Mouse (Mus musculus): ENCODE results near the gene 2010111I01Rik.

DNA sequence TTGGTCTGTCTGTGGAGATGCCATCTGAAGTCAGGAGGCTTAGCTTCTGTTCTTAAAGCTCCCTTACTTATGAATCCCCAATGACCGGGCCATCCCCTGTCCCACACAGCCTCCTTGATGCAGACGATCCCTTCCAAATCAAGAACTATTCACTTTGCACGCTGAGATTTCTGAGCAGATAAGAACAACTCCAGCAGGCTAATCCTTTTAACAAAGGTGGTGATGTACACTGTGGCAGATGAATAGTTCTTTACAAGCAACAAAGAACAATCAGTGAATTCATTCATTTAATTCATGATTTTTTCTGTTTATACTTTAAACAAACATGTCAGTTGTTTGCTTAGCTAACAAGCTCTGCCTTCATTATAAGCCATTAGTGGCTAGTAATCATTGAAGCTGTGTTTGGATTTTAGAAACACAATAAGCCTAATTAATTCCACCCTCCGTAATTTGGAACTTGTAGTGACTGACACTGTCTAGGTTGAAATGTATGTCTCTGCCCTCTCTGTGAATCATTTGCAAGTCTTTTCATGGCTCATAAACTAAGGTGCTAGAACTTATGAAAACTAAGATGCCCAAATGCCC lies 182.0 kb downstream of the 2010111I01Rik start:
- TF ChIP-seq POLR2AphosphoS2 (IDR thresholded peaks at IDR 0.05; ENCODE audit: low read length) (no peak), CTCF (IDR thresholded peaks at IDR 0.05 in 2 of 3, conservative IDR thresholded peaks at IDR 0.05 in 1 of 3; ENCODE audit: control insufficient read depth in 1 of 3, insufficient read depth in 1 of 3, low read depth in 2 of 3, low read length in 3 of 3, poor library complexity in 1 of 3, severe bottlenecking in 1 of 3) (no peak), POLR2A (IDR thresholded peaks at IDR 0.05; ENCODE audit: control insufficient read depth in 1 of 2, insufficient read depth in 1 of 2, low read depth in 1 of 2, low read length in 2 of 2, poor library complexity in 1 of 2) (no peak), MXI1 (IDR thresholded peaks at IDR 0.05; ENCODE audit: low read depth, low read length) (no peak), UBTF (IDR thresholded peaks at IDR 0.05; ENCODE audit: borderline replicate concordance, insufficient read depth, low read depth, low read length) (no peak), USF2 (IDR thresholded peaks at IDR 0.05; ENCODE audit: borderline replicate concordance in 1 of 2, insufficient read depth in 1 of 2, low read depth in 1 of 2, low read length in 2 of 2) (no peak), CHD2 (IDR thresholded peaks at IDR 0.05; ENCODE audit: low read length) (no peak), MAX (IDR thresholded peaks at IDR 0.05; ENCODE audit: low read length) (no peak), MAFK (IDR thresholded peaks at IDR 0.05; ENCODE audit: borderline replicate concordance, low read depth, low read length) (no peak), MYC (IDR thresholded peaks at IDR 0.05; ENCODE audit: low read depth, low read length) (no peak), E2F4 (IDR thresholded peaks at IDR 0.05; ENCODE audit: borderline replicate concordance, low read depth, low read length) (no peak)

All from MEL (cell line).